Mouse (Mus musculus) MEL (cell line): Measurements from ENCODE around the gene Acsl4.

ENCODE experiments used
- CTCF ChIP-seq, 3 experiments: IDR thresholded peaks in 2 of 3; conservative IDR thresholded peaks in 1 of 3; 2 replicates each; pipeline ENCODE4 v1.5.1; 2011 to 2012; ENCODE audit warnings: low read length in 3 of 3, low read depth in 2 of 3, mild to moderate bottlenecking in 2 of 3, improper control_type of control experiment in 1 of 3, inconsistent platforms in 1 of 3, mixed read lengths in 1 of 3, moderate library complexity in 1 of 3; ENCODE audit not compliant: control insufficient read depth in 1 of 3, insufficient read depth in 1 of 3, poor library complexity in 1 of 3, severe bottlenecking in 1 of 3
- JUND ChIP-seq: IDR thresholded peaks from 2 replicates; pipeline ENCODE4 v1.6.1; 2011; ENCODE audit warnings: low read depth, mild to moderate bottlenecking, improper control_type of control experiment, low read length
- POLR2A ChIP-seq, 2 experiments: IDR thresholded peaks; 2 replicates each; pipeline ENCODE4 v1.6.1; 2011 to 2012; ENCODE audit warnings: low read length in 2 of 2, mild to moderate bottlenecking in 2 of 2, control low read depth in 1 of 2, improper control_type of control experiment in 1 of 2, low read depth in 1 of 2, moderate library complexity in 1 of 2; ENCODE audit not compliant: control insufficient read depth in 1 of 2, insufficient read depth in 1 of 2, poor library complexity in 1 of 2
- TAL1 ChIP-seq: IDR thresholded peaks from 2 replicates; pipeline ENCODE4 v1.6.1; 2012; ENCODE audit warnings: mild to moderate bottlenecking, inconsistent platforms, low read length, moderate library complexity, mixed read lengths
- ZNF384 ChIP-seq: IDR thresholded peaks from 2 replicates; pipeline ENCODE4 v1.6.1; 2012; ENCODE audit warnings: low read depth, mild to moderate bottlenecking, inconsistent platforms, low read length, improper control_type of control experiment

DNA sequence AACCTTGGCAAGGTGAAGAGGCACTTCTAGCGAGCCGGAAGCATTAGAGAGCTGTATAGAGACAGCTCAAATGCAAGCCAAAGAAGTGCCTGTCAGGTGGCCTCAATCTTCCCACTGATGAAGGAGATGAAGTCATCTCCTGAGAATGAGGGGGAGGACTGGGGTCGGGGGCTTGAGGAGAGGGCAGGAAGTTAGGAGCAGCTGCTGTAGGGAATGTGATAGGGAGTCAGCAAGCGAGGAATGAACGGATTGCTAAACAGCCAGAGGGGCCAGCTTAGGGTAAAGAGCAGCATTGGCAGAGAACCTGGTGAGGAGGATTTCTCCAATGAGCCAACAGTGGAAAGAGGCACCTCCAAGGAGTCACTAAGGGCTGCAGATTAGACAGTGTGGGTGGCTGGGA is 104.4 kb downstream of the Acsl4 start:
- TF ChIP-seq POLR2A (IDR thresholded peaks at IDR 0.05; ENCODE audit: control insufficient read depth in 1 of 2, insufficient read depth in 1 of 2, low read depth in 1 of 2, low read length in 2 of 2, poor library complexity in 1 of 2) (no peak), ZNF384 (no peak), CTCF (IDR thresholded peaks at IDR 0.05 in 2 of 3, conservative IDR thresholded peaks at IDR 0.05 in 1 of 3; ENCODE audit: control insufficient read depth in 1 of 3, insufficient read depth in 1 of 3, low read depth in 2 of 3, low read length in 3 of 3, poor library complexity in 1 of 3, severe bottlenecking in 1 of 3) (no peak), TAL1 (no peak), JUND (no peak)
